Mouse (Mus musculus): Measurements from ENCODE around the gene Olfr813. TPM values are rescaled to one million over a fixed set of nuclear protein-coding genes. Genes with fewer than 3 reads are reported as not detected.
"Not testable (repeated sequence)": the region's sequence is repeated elsewhere in the genome, so short reads cannot be mapped to it uniquely, and the experiment has no call there.

The Olfr813 gene
- total RNA-seq (2017), result not detected in 2 replicates

DNA sequence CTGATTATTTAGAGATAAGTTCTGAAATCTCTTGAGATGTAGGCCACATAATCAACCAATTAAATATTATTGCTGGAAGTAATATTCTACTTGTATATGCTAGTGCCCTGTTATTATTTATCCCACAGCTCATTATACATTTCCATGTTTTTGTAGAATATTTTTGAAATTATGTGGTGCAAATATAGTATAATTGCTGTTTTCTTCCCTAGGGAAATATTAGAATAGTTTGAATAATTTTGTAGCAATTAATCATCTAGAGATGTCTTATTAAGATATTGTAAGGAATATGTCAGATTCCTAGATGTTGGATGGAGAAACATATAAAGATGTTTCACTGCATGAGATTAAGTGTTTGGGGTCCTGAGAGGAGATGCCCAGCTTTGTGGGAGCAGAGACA lies at the start of gene Olfr813:
Olfr813 (plus strand) TSS at position 301 of the 400 bp plus-strand sequence.
- no peak for ATAC-seq (replicated peaks in 1 of 2; ENCODE audit: insufficient read depth in 1 of 2, low FRiP score in 2 of 2, low TSS enrichment in 1 of 2, low read depth in 1 of 2, poor library complexity in 2 of 2, severe bottlenecking in 2 of 2)

DNA sequence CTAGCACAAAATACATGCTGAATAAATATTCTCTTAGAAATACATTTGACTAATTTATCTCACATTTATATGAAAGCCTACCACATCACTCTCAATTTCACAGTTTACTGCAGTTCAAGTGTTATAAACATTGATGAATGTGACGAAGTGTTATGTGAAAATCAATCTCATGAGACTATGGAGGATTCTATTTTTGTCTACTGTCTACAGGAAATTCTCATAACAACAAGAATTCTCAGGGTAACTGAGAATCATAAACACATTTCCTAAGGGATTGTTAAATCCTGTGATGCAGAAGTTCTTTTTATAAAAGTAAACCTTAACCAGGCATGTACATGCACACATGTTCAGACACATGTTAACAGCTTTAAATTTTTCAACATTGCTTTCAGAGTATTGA lies 9.2 kb upstream of the Olfr813 start, which contains the start of gene Olfr812:
Olfr812 (minus strand) TSS at position 101 of the 400 bp plus-strand sequence.
- no peak for ATAC-seq (replicated peaks in 1 of 2; ENCODE audit: insufficient read depth in 1 of 2, low FRiP score in 2 of 2, low TSS enrichment in 1 of 2, low read depth in 1 of 2, poor library complexity in 2 of 2, severe bottlenecking in 2 of 2)

DNA sequence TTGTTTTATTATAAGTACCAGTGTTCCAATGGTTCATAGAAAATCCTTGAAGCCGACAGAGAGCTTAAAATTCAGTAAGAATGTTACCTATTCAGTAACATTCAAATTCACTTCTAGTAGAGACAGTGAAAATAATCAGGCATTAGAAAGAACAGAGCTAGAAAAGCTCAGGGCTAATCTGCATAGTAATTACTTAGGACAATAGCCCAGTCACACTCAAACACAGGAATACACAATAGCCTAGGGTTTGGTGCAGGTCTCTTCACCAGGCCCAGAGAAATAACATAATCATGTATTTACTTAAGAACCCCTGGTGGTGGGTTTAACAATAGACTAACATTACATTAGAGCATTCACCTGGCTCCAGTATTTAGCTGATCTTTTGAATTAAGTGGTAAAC lies 7.8 kb upstream of the Olfr813 start:
- no peak for ATAC-seq (replicated peaks in 1 of 2; ENCODE audit: insufficient read depth in 1 of 2, low FRiP score in 2 of 2, low TSS enrichment in 1 of 2, low read depth in 1 of 2, poor library complexity in 2 of 2, severe bottlenecking in 2 of 2)

DNA sequence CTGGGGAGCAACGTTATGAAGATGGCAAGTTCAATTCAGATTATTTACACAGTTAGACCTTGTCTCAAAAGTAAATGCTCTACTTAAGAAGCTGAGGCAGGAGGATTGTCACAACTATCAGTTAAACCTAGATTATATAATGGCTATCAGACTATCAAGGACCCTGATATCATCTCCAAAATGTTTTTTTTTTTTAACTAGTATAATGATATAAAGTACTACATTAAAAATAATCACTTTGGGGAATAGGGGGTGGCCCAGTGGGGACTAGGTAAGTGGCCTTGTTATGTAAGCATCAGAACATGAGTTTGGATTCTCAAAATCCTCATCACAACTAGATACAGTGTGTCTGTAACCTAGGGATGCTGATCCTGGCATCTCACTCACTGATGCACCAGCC lies 24.6 kb downstream of the Olfr813 start, which contains the start of gene Olfr814:
Olfr814 (minus strand) TSS at position 101 of the 400 bp plus-strand sequence.
- ATAC-seq (replicated peaks in 1 of 2; ENCODE audit: insufficient read depth in 1 of 2, low FRiP score in 2 of 2, low TSS enrichment in 1 of 2, low read depth in 1 of 2, poor library complexity in 2 of 2, severe bottlenecking in 2 of 2), result not testable (repeated sequence)

- not testable (repeated sequence) for ATAC-seq (replicated peaks in 1 of 2; ENCODE audit: insufficient read depth in 1 of 2, low FRiP score in 2 of 2, low TSS enrichment in 1 of 2, low read depth in 1 of 2, poor library complexity in 2 of 2, severe bottlenecking in 2 of 2)
Observed at GRCm38 (mm10) chr10:129885496-129885895, 30.3 kb downstream of the Olfr813 start.

GRCm38 (mm10) chr10:129885934-129886333 lies 30.8 kb downstream of the Olfr813 start:
- no peak for ATAC-seq (replicated peaks in 1 of 2; ENCODE audit: insufficient read depth in 1 of 2, low FRiP score in 2 of 2, low TSS enrichment in 1 of 2, low read depth in 1 of 2, poor library complexity in 2 of 2, severe bottlenecking in 2 of 2)

- ATAC-seq (replicated peaks in 1 of 2; ENCODE audit: insufficient read depth in 1 of 2, low FRiP score in 2 of 2, low TSS enrichment in 1 of 2, low read depth in 1 of 2, poor library complexity in 2 of 2, severe bottlenecking in 2 of 2), result not testable (repeated sequence)
Observed at GRCm38 (mm10) chr10:129905767-129906166, 50.6 kb downstream of the Olfr813 start, which contains the start of gene Olfr815. Gene Olfr815 (minus strand): TSS chr10:129905867.

Other genes starting within 250 kb of the Olfr813 start
- not detected in 2 replicates for gene Olfr796, start 242.8 kb upstream of the Olfr813 start, total RNA-seq (2017)
- gene Olfr798, start 227.4 kb upstream of the Olfr813 start, total RNA-seq (2017), result not detected in 2 replicates
- not detected in 2 replicates for gene Olfr799, start 217.9 kb upstream of the Olfr813 start, total RNA-seq (2017)
- 0.25 TPM in 1 of 2 replicates, not detected in the other for gene Olfr800, start 197.7 kb upstream of the Olfr813 start, total RNA-seq (2017)
- not detected in 2 replicates for gene Olfr801, start 181.5 kb upstream of the Olfr813 start, total RNA-seq (2017)
- not detected in 2 replicates for gene Olfr802, start 167.2 kb upstream of the Olfr813 start, total RNA-seq (2017)
- gene Olfr803, start 161.1 kb upstream of the Olfr813 start, total RNA-seq (2017), result not detected in 2 replicates
- not detected in 2 replicates for gene Olfr804, start 152.2 kb upstream of the Olfr813 start, total RNA-seq (2017)
- gene Olfr805, start 126.0 kb upstream of the Olfr813 start, total RNA-seq (2017), result not detected in 2 replicates
- gene Olfr806, start 113.4 kb upstream of the Olfr813 start, total RNA-seq (2017), result not detected in 2 replicates
- not detected in 2 replicates for gene Olfr807, start 97.6 kb upstream of the Olfr813 start, total RNA-seq (2017)
- not detected in 2 replicates for gene Olfr808, start 89.9 kb upstream of the Olfr813 start, total RNA-seq (2017)
- gene Olfr809, start 80.7 kb upstream of the Olfr813 start, total RNA-seq (2017), result not detected in 2 replicates
- not detected in 2 replicates for gene Olfr810, start 60.5 kb upstream of the Olfr813 start, total RNA-seq (2017)
- not detected in 2 replicates for gene Olfr811, start 51.0 kb upstream of the Olfr813 start, total RNA-seq (2017)
- not detected in 2 replicates for gene Olfr812, start 9.3 kb upstream of the Olfr813 start, total RNA-seq (2017)
- not detected in 2 replicates for gene Olfr814, start 24.5 kb downstream of the Olfr813 start, total RNA-seq (2017)
- not detected in 2 replicates for gene Olfr815, start 50.5 kb downstream of the Olfr813 start, total RNA-seq (2017)
- not detected in 2 replicates for gene Olfr816, start 60.2 kb downstream of the Olfr813 start, total RNA-seq (2017)
- gene Olfr818, start 93.7 kb downstream of the Olfr813 start, total RNA-seq (2017), result not detected in 2 replicates
- gene Olfr819, start 111.9 kb downstream of the Olfr813 start, total RNA-seq (2017), result not detected in 2 replicates
- not detected in 2 replicates for gene Olfr247, start 120.8 kb downstream of the Olfr813 start, total RNA-seq (2017)
- not detected in 2 replicates for gene Gm10310, start 129.7 kb downstream of the Olfr813 start, total RNA-seq (2017)
- gene Olfr820, start 157.3 kb downstream of the Olfr813 start, total RNA-seq (2017), result not detected in 2 replicates
- gene Olfr821, start 175.0 kb downstream of the Olfr813 start, total RNA-seq (2017), result not detected in 2 replicates
- not detected in 2 replicates for gene Olfr822, start 215.8 kb downstream of the Olfr813 start, total RNA-seq (2017)